Mouse (Mus musculus) stomach, postnatal 0 days (tissue): ENCODE measurements around the gene Srrm2.

ENCODE experiments used
- CTCF ChIP-seq: IDR thresholded peaks from 2 replicates; pipeline ENCODE4 v1.5.1; 2016; ENCODE audit warnings: antibody characterized with exemption, low read depth, mild to moderate bottlenecking, moderate library complexity
- EP300 ChIP-seq: optimal IDR thresholded peaks from 2 replicates; pipeline ENCODE3; 2016; ENCODE audit warnings: antibody characterized with exemption

DNA sequence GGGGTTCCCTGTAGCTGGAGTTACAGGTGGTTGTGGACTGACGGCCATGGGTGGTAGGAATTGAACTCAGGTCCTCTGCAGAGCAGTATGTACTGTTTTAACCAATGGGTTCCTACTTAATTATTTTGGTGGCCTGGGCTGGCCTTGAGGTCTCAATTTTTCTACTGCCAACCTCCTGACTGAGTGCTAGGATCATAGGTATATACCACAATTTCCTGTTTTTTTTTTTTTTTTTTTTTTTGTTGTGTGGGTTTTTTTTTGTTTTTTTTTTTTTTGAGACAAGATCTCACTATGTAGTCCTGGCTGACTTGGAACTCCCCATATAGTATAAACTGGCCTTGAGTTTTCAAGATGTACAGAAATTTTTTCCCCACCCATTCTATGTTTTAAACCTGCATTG is 40.9 kb downstream of the Srrm2 start:
- TF ChIP-seq CTCF (no peak), EP300 (no peak)
